27 mouse cellular contexts compared by ENCODE assay signal in the genomic region with DNA sequence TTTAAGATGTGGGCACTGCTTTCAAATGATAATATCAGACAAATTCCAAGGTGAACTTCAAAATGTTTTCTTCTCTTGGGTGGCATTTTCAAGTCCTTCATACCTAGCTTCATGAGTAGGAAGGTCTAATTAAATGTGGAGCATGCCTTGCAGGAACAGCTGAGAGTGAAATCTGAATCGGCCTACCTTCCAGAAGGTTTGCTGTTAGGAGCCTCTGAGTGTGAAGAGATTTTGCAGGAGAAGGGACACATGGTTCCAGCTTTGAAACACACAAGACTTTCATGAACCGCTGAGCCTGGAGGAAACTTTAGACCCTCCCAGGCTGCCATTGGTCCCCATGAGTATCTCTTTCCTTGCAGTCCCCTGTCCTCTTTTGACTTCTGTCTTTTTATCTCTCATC.
DNase-seq lines count a peak whose midpoint lies in the region; ATAC-seq and TF ChIP-seq lines count a peak whose summit lies in the region.
"Had no signal": no experiment of that assay in that cellular context is flagged by ENCODE, and none has a peak within 500 bp of the region (broad histone marks: within the 10 kb centered on the region; RNA-seq: fewer than 3 reads in every experiment).

No protein-coding gene starts in this region.

- no peak for TF ChIP-seq CTCF in layer of hippocampus, adult 2 months (conservative IDR thresholded peaks at IDR 0.05)

- H3K27ac ChIP-seq in layer of hippocampus, adult 2 months = no peak overlapping the region
- H3K27ac ChIP-seq: embryonic facial prominence, embryonic 12.5 days; embryonic facial prominence, embryonic 15.5 days; heart, embryonic 15.5 days; hindbrain, embryonic 10.5 days; hindbrain, embryonic 13.5 days had no signal

- ATAC-seq in frontal cortex, adult (ENCODE audit: low TSS enrichment) = peak; percentile 98
- ATAC-seq: activated CD4-positive, CD25-positive, alpha-beta regulatory T cell, adult 4 months; forebrain, embryonic 14.5 days; forebrain, postnatal 0 days; hindbrain, embryonic 16.5 days had no signal

- DNase-seq in frontal cortex, postnatal 10 days (ENCODE audit: low spot score in 2 of 2) = no peak
- peak; percentile 12 for DNase-seq in layer of hippocampus, adult 9-11 months
- DNase-seq in layer of hippocampus, adult 2 months (ENCODE audit: low spot score in 2 of 2) = no peak
- DNase-seq in right cerebral cortex, adult 18-20 months = peak; percentile 20
- no peak for DNase-seq in right cerebral cortex, postnatal 14 days
- peak; percentile 77 for DNase-seq in brain, adult 2 months (ENCODE audit: low read depth, low spot score)
- DNase-seq in testis, postnatal 14 days (ENCODE audit: low spot score) = no peak
- DNase-seq: adrenal gland, adult 8-10 months; adrenal gland, postnatal 25 days; cerebellum, adult 18-20 months; cerebellum, adult 9-10 months; cerebellum, postnatal 14 days; forebrain, postnatal 0 days; gastrocnemius, postnatal 25 days; heart, adult 18-20 months; heart, postnatal 10 days; heart, postnatal 36 days had no signal

- H3K4me3 ChIP-seq in layer of hippocampus, adult 2 months = no peak overlapping the region
- H3K4me3 ChIP-seq: embryonic facial prominence, embryonic 12.5 days; embryonic facial prominence, embryonic 15.5 days; heart, embryonic 12.5 days; heart, embryonic 15.5 days; hindbrain, embryonic 10.5 days; hindbrain, embryonic 13.5 days had no signal

Comparison
In these comparisons a context has a peak if more than half of its experiments do, and no peak if none do; other contexts are left out.
1. DNase-seq: peak in layer of hippocampus, adult 9-11 months (single experiment), right cerebral cortex, adult 18-20 months (single experiment) and brain, adult 2 months (single experiment); none in frontal cortex, postnatal 10 days (0 of 2), layer of hippocampus, adult 2 months (0 of 2), right cerebral cortex, postnatal 14 days (single experiment) and testis, postnatal 14 days (single experiment).